Mouse (Mus musculus) liver, embryonic 14.5 days (tissue): Measurements from ENCODE around the gene Sdk2.

Experiments used
- CTCF ChIP-seq: IDR thresholded peaks from 2 replicates; pipeline ENCODE4 v1.5.1; 2016; ENCODE audit warnings: antibody characterized with exemption, low read depth, control low read depth
- EP300 ChIP-seq: IDR thresholded peaks from 2 replicates; pipeline ENCODE4 v1.6.1; 2016; ENCODE audit warnings: antibody characterized with exemption, low read depth

- TF ChIP-seq EP300, result no peak
- TF ChIP-seq CTCF, result no peak
Measured at GRCm38 (mm10) chr11:113763449-113763848, 303.4 kb downstream of the Sdk2 start.
